Mouse (Mus musculus) megakaryocyte, embryonic 14.5 days (primary cell): ENCODE results near the gene Zdhhc9.

Source experiments
- FLI1 ChIP-seq: IDR thresholded peaks from 2 replicates; pipeline ENCODE4 v1.6.1; 2012; ENCODE audit warnings: low read length, inconsistent platforms, mixed read lengths
- GATA1 ChIP-seq: IDR thresholded peaks from 3 replicates; pipeline ENCODE4 v1.6.1; 2012; ENCODE audit warnings: mixed read lengths, low read length, inconsistent platforms, borderline replicate concordance

GRCm38 (mm10) chrX:48201973-48202372 lies 6.7 kb downstream of the Zdhhc9 start:
- TF ChIP-seq GATA1 (no peak), FLI1 (no peak)
